Mouse (Mus musculus) testis, adult 2 months (tissue): ENCODE measurements at regions not wholly inside any gene's neighbourhood (a gene's known extent, or its start where the extent isn't known, plus 50 kb on each side); places are given as distances from the start of the nearest gene placed in this dataset.

Experiments
- CTCF ChIP-seq: fragments of 200-500 bp; IDR thresholded peaks from 2 replicates; pipeline ENCODE4 v1.5.1; 2012; ENCODE audit warnings: low read depth, mild to moderate bottlenecking, inconsistent platforms, low read length, moderate library complexity; ENCODE audit not compliant: control insufficient read depth, insufficient read depth, insufficient replicate concordance
- POLR2A ChIP-seq: fragments of 200-500 bp; IDR thresholded peaks from 2 replicates; pipeline ENCODE4 v1.6.1; 2012; ENCODE audit warnings: low read depth, mild to moderate bottlenecking, inconsistent platforms, low read length, moderate library complexity; ENCODE audit not compliant: control insufficient read depth

DNA sequence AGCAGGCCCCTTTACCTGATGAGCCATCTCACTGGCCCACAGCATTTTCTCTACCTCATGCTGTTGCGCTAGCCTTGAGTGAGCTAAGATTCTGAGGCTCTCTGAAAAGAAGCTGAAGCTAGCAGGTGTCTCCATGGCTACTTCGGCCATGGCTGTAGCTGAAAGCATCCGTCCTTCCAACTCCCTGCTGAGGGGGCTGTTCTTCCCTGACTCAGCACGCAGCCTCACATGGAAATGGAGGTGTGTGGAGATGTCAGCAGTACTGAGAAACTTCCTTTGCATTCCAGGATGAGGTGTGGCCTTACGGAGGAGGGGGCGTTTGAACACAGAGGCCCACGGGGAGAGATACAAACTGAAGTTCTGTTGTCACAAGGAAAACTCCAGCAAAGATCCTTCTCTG is 201.0 kb downstream of the 3110018I06Rik start:
- TF ChIP-seq POLR2A (no peak), CTCF (no peak)
